Mouse (Mus musculus): ENCODE results near the gene Sgsh.

- no peak for TF ChIP-seq CEBPB (IDR thresholded peaks at IDR 0.05; ENCODE audit: insufficient read depth, poor library complexity, severe bottlenecking)
- no peak for TF ChIP-seq E2F4 (IDR thresholded peaks at IDR 0.05; ENCODE audit: insufficient read depth)
- TF ChIP-seq POLR2A (IDR thresholded peaks at IDR 0.05; ENCODE audit: insufficient read length, low read depth): no peak
- no peak for TF ChIP-seq MYOG (IDR thresholded peaks at IDR 0.05; ENCODE audit: control insufficient read depth in 1 of 3, insufficient read depth in 1 of 3, insufficient read length in 2 of 3, low read depth in 2 of 3)
- no peak for TF ChIP-seq REST (IDR thresholded peaks at IDR 0.05; ENCODE audit: insufficient read depth, insufficient read length)
- peak; percentile 21 for TF ChIP-seq POLR2AphosphoS2 (IDR thresholded peaks at IDR 0.05; ENCODE audit: insufficient read length, low read depth)
Observed at GRCm38 (mm10) chr11:119392001-119392614, 36.8 kb upstream of the Sgsh start.

All from myocyte (in vitro differentiated cells).